Mouse (Mus musculus) stomach, postnatal 0 days (tissue): ENCODE data around the gene Mvp. TPM values are rescaled to one million over a fixed set of nuclear protein-coding genes. Genes with fewer than 3 reads are reported as not detected.
A peak's percentile ranks its signal among the peaks of the same experiment; 100 is the strongest.

ENCODE experiments used
- ATAC-seq: fragments of 200-750 bp; cut with Nextera tagmentation; 2 replicates; pipeline ENCODE4 v1.8.0; 2017; ENCODE audit not compliant: low FRiP score, low TSS enrichment
- DNase-seq: peaks from one replicate; pipeline ENCODE4 v3.0.0-alpha.2; 2016; ENCODE audit warnings: low spot score
- H3K27ac ChIP-seq: fragments of 300-500 bp; sonication (generic); replicated peaks from 2 replicates; pipeline ENCODE4 v1.5.1; 2014; ENCODE audit warnings: mild to moderate bottlenecking, control low read depth
- H3K27me3 ChIP-seq: fragments of 300-500 bp; sonication (generic); 2 replicates; pipeline ENCODE4 v1.6.1; 2014; ENCODE audit warnings: low read length; ENCODE audit not compliant: control insufficient read depth, insufficient read depth
- H3K36me3 ChIP-seq: fragments of 300-500 bp; sonication (generic); 2 replicates; pipeline ENCODE4 v1.6.1; 2014; ENCODE audit warnings: low read length, mixed read lengths; ENCODE audit not compliant: control insufficient read depth, insufficient read depth
- H3K4me1 ChIP-seq: fragments of 300-500 bp; sonication (generic); replicated peaks from 2 replicates; pipeline ENCODE4 v1.6.1; 2014; ENCODE audit warnings: antibody characterized with exemption; ENCODE audit not compliant: control insufficient read depth, insufficient read depth
- H3K4me2 ChIP-seq: fragments of 300-500 bp; sonication (generic); replicated peaks from 2 replicates; pipeline ENCODE4 v1.6.1; 2014; ENCODE audit warnings: low read depth, mild to moderate bottlenecking, control low read depth, moderate library complexity
- H3K4me3 ChIP-seq: fragments of 300-500 bp; sonication (generic); 2 replicates; pipeline ENCODE4 v1.5.1; 2014; ENCODE audit warnings: low read depth, low read length, control low read depth
- H3K9ac ChIP-seq: fragments of 300-500 bp; sonication (generic); 2 replicates; pipeline ENCODE4 v1.6.1; 2014; ENCODE audit warnings: mild to moderate bottlenecking, low read length, control low read depth, mixed read lengths
- H3K9me3 ChIP-seq: fragments of 300-500 bp; sonication (generic); 2 replicates; pipeline ENCODE4 v1.6.1; 2016; ENCODE audit warnings: low read length; ENCODE audit not compliant: control insufficient read depth
- CTCF ChIP-seq: IDR thresholded peaks from 2 replicates; pipeline ENCODE4 v1.5.1; 2016; ENCODE audit warnings: antibody characterized with exemption, low read depth, mild to moderate bottlenecking, moderate library complexity
- EP300 ChIP-seq: optimal IDR thresholded peaks from 2 replicates; pipeline ENCODE3; 2016; ENCODE audit warnings: antibody characterized with exemption
- WGBS: fragments of 180-500 bp; shearing (Covaris S2); extraction: QIAGEN DNeasy Blood & Tissue Kit; methylation state at CpG from one replicate; pipeline ENCODE4 v1.1.7; 2014; 5-methylcytosine and 5-hydroxymethylcytosine counted together
- polyA plus RNA-seq: library from polyadenylated mRNA; unstranded; fragments of >200 nt; fragmentation: Nextera tagmentation; extraction: Ambion mirVana; gene quantifications from 2 replicates; pipeline ENCODE4 v1.2.1, GENCODE M21; 2015

Gene Mvp
- 49.5 and 50.0 TPM in 2 replicates for polyA plus RNA-seq

DNA sequence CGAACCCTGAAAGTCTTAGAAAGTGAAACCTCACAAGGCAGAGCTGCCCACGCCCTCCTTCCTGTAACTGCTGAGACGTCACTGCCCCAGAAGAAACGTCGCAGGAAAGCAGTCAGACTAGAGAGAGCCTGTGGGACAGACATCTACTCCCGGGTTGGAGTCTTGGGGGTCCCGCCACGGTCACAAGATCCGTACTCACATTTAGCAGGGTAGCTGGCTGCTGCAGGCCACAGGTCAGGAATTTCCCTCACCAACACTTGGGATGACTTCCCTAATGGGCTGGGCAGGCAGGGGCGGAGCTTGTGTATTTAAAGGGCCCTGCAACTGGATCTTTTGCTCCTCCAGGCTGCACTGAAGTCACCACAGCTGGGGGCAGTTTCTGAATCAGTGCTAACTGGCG is at the start of gene Mvp:
TSS of gene Mvp (minus strand) at position 302 of the 400 bp plus-strand sequence.
- H3K4me3 ChIP-seq, result peak within 1 kb of the TSS; percentile 55

DNA sequence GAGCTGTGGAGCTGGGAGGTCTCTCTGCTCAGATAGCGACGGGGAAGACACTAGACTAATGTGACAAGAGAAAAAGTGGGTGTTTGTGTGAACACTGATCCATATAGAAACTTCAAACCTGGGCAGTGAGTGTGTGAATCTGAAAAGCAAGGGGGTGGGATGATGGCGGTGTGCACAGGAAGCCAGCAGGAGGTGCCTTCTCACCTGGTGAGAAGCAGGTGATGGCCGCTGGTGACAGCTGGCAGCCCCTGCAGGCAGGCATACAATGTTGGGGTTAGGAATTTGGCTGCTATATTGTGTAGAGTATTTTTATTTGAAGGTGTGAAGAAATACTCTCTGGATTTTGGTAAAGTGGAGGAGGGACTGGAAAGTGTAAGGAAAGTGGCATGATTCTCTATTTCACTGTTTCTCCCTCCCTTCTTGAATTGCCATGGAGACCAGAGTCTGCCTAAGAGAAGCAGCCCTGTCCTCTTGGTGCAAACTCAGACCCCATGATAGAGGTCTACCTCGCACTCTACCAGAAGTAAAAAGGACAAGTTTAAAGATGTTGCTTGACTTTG is 40.7 kb upstream of the Mvp start:
- no peak for DNase-seq
- peak; percentile 25; the same call in 1 of the 2 replicates for TF ChIP-seq CTCF
- no peak for TF ChIP-seq EP300
- Histone ChIP-seq H3K9ac (no peak overlapping the region), H3K4me1 (no peaks in the 10 kb centered on the region), H3K4me2 (no peak overlapping the region), H3K27ac (no peak overlapping the region), H3K27me3 (no peaks in the 10 kb centered on the region), H3K4me3 (no peak overlapping the region), H3K9me3 (no peaks in the 10 kb centered on the region), H3K36me3 (no peaks in the 10 kb centered on the region)
- WGBS, result 64% methylated on average over 5 of the region's 5 CpGs
- no peak for ATAC-seq

More for the DNA sequence above, at the start of gene Mvp:
- Histone ChIP-seq H3K27ac (peak within 1 kb of the TSS; percentile 69), H3K9ac (peak within 1 kb of the TSS; percentile 67), H3K36me3 (no peaks in the 10 kb centered on the region), H3K4me1 (peaks cover 4% of the 10 kb centered on the region; the same call in 1 of the 2 replicates), H3K27me3 (no peaks in the 10 kb centered on the region), H3K4me2 (peak within 1 kb of the TSS; percentile 64), H3K9me3 (no peaks in the 10 kb centered on the region)
- TF ChIP-seq EP300 (no peak), CTCF (no peak)
- 16% methylated on average over 11 of the region's 11 CpGs for WGBS
- DNase-seq (peak; percentile 81), ATAC-seq (0 out of 2 replicates have a peak, but pooled peaks have one; percentile 28)

DNA sequence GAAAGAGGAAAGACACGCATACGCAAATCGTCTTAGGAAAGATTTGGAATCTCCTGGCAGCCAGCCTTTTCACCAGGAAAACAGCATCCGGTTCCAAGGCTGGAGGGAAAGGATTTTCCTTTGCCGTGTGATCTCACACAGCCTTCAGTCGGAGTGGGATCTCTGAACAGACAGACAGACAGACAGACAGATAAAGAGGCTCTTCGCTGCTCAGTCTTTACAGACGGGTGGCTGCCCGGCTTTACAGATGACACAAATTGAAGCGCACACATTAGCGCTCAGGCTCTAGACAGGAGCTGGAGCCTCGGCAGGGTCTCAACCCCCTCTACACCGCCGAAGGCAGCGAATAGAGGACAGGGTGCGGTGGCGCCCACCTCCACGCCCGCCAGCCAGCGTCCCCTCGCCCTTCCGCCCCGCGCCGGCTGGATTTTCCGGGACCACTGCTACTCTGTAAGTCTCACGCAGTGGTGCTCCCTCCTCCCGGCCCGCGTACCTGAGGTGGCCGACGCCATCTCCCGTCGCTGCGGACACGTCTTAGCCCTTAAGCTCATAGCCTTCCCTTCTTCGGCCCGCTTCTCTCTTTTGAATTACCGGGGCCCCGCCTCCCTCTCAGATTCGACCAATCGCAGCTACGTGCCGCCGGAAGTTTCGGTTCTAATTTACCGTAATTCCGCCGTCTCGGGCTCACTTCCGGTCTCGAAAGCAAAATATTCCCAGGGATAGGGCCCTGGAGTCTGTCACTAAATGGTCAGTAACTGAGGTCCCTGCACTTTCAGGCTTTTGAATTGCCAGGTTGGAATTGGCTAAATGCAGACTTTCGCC is 27.6 kb upstream of the Mvp start, which contains the start of gene Kif22:
TSS of gene Kif22 (minus strand) at position 621 of the 822 bp plus-strand sequence.
- Histone ChIP-seq H3K27ac (peak within 1 kb of the TSS; percentile 40), H3K4me2 (peak within 1 kb of the TSS; percentile 97), H3K4me1 (no peaks in the 10 kb centered on the region), H3K9me3 (no peaks in the 10 kb centered on the region), H3K4me3 (peak within 1 kb of the TSS; percentile 84), H3K36me3 (no peaks in the 10 kb centered on the region), H3K9ac (peak within 1 kb of the TSS; percentile 78), H3K27me3 (no peaks in the 10 kb centered on the region)
- DNase-seq (peak; percentile 90), ATAC-seq (peak; percentile 93)
- under 1% methylated on average over 53 of the region's 53 CpGs for WGBS
- no peak for TF ChIP-seq CTCF
- no peak for TF ChIP-seq EP300

DNA sequence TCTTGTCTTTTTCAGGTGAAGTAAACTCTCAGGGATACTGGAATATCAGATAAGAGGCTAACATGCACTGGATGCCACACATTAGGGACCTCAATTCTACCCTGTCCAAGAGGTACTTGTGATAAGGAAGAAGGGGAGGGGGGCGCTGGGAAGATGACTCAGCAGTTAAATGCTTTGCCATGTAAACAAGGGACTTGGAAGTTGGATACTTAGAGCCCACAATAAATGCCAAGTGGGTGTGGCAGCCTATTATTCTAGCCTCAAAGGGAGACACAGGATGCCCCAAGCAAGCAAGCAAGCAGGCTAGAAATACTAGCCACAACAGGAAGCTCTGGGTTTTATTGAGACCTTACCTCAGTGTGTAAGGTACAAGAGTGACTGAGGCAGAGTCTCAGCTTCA is 16.8 kb upstream of the Mvp start:
- Histone ChIP-seq H3K27ac (no peak overlapping the region), H3K36me3 (0 out of 2 replicates have a peak, but pooled peaks cover 3% of the 10 kb centered on the region), H3K4me3 (no peak overlapping the region), H3K9ac (no peak overlapping the region), H3K9me3 (no peaks in the 10 kb centered on the region), H3K27me3 (no peaks in the 10 kb centered on the region), H3K4me1 (peaks cover 4% of the 10 kb centered on the region; the same call in 1 of the 2 replicates), H3K4me2 (no peak overlapping the region)
- WGBS, result 71% methylated on average over 1 of the region's 1 CpGs
- no peak for TF ChIP-seq EP300
- TF ChIP-seq CTCF, result no peak
- no peak for DNase-seq
- no peak for ATAC-seq

DNA sequence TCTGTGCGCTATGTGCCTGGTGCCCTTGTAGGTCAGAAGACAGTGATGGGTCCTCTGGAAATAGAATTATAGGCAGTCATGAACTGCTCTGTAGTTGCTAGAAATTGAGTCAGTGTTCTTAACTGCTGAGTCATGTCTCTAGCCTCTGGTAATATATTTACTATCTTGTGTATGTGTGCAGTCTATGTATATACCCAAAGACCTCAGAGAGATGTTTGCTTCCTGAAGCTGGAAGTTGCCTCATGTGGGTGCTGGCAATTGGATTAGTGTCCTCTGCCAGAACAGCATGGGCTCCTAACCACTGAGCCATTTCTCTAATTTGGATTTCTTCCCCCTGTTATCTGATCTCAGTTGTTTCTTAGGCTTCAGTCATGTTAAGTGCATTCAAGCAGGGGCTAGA is 15.8 kb upstream of the Mvp start:
- Histone ChIP-seq H3K4me3 (no peak overlapping the region), H3K36me3 (0 out of 2 replicates have a peak, but pooled peaks cover 3% of the 10 kb centered on the region), H3K4me1 (peaks cover 4% of the 10 kb centered on the region; the same call in 1 of the 2 replicates), H3K9ac (no peak overlapping the region), H3K4me2 (no peak overlapping the region), H3K9me3 (no peaks in the 10 kb centered on the region), H3K27ac (no peak overlapping the region), H3K27me3 (no peaks in the 10 kb centered on the region)
- ATAC-seq (no peak), DNase-seq (no peak)
- WGBS, result 87% methylated on average over 1 of the region's 1 CpGs
- TF ChIP-seq EP300 (no peak), CTCF (no peak)
